Mouse (Mus musculus) megakaryocyte, embryonic 14.5 days (primary cell): ENCODE data around the gene Pard3.

Experiments
- FLI1 ChIP-seq: IDR thresholded peaks from 2 replicates; pipeline ENCODE4 v1.6.1; 2012; ENCODE audit warnings: low read length, inconsistent platforms, mixed read lengths
- GATA1 ChIP-seq: IDR thresholded peaks from 3 replicates; pipeline ENCODE4 v1.6.1; 2012; ENCODE audit warnings: mixed read lengths, low read length, inconsistent platforms, borderline replicate concordance

- no peak for TF ChIP-seq GATA1
- TF ChIP-seq FLI1 = no peak
Observed at GRCm38 (mm10) chr8:127405815-127406214, 342.1 kb downstream of the Pard3 start.
